Mouse (Mus musculus) lung, postnatal 10 days (tissue): ENCODE results near the gene Selenom.
A peak's percentile ranks its signal among the peaks of the same experiment; 100 is the strongest.

Experiments
- DNase-seq: peaks from one replicate; pipeline ENCODE4 v3.0.0; 2021

The Selenom gene

GRCm38 (mm10) chr11:3560202-3560601, 45.7 kb downstream of the Selenom start:
- peak; percentile 75 for DNase-seq

- DNase-seq = no peak
These were observed 49.4 kb downstream of the Selenom start for GRCm38 (mm10) chr11:3563853-3564252.

- DNase-seq = no peak
These were observed 50.0 kb downstream of the Selenom start for GRCm38 (mm10) chr11:3564451-3564850.

- DNase-seq = peak; percentile 76
These were observed 51.5 kb downstream of the Selenom start for GRCm38 (mm10) chr11:3566018-3566417.
